Mouse (Mus musculus) thymus, adult 18-20 months (tissue): ENCODE results near the gene Nsun4.
A peak's percentile ranks its signal among the peaks of the same experiment; 100 is the strongest.

Experiments
- DNase-seq, 2 experiments: peaks; one replicate each; pipeline ENCODE4 v3.0.0; 2022; ENCODE audit warnings: mixed read lengths in 2 of 2

Gene Nsun4

DNA sequence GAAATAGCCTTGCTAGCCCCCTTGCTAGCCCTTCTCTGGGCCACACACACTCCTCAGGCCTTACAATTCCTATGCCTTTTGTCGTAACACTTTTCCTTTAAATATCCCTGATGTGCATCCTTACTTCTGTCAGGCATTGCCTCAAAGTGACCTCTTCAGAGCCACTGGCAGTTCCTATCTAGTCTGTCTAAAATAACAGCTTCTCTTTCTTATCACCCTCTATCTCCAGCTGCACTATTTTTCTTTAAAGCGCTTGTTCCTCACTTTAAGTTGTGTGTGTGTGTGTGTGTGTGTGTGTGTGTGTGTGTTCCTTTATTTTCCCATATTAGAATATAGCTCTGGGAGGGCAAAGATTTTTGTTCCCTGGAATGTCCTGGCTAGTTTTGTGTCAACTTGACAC lies 7.1 kb downstream of the Nsun4 start:
- no peak for DNase-seq

DNA sequence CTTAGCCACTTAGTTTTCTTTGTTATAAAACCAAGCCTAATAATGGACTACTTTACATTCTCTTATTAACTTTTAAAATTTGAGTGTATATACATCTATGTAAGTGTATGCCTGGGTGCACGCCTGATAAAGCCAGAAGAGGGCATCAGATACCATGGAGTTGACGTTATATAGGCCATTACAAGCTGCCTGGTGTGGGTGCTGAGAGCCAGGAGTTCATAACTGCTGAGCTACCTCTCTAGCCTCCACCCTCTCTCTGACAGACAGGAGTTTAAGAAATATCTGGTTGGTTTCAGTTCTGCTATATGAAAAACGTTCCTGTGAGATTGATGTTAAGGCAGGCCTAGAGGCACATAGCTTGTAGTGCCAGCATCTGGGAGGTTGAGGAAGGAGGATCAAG lies 11.5 kb downstream of the Nsun4 start:
- no peak for DNase-seq

DNA sequence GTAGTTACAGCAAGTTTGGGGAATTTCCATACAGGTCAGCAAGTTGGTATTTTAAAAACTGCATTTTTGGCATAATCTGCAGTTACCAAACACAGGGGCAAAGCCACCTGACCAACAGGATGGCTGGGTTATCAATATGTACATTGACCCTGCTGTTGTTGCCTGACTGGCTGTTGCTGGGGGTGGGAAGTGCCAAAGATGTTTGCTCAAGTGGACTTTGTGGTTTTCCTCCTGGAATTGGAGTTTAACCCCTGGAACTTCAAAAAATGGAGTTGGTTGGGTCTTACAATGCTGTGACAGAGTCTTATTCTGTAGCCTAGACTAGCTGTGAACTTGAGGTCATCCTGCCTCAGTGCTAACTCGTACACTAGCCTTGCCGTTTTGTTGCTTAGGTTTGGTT lies 13.2 kb downstream of the Nsun4 start:
- no peak for DNase-seq

DNA sequence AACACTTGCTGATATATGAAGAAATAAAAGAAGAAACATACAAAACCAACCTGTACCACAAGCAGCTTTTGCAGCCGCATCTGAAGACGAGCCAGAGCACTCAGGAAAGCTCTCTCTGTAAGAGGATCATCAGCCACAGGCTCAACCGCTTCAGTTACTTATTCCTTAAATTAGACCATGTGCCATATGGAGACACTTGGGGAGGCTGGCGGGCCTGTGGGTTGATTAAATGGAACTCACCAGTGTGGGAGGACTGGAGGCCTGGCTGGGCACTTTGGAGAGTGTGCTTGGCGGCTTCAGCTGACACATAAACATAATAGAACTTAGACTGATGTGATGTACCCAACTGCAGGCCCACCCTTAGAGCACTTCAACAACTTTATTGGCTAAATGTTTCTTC lies 20.3 kb downstream of the Nsun4 start:
- no peak for DNase-seq

DNA sequence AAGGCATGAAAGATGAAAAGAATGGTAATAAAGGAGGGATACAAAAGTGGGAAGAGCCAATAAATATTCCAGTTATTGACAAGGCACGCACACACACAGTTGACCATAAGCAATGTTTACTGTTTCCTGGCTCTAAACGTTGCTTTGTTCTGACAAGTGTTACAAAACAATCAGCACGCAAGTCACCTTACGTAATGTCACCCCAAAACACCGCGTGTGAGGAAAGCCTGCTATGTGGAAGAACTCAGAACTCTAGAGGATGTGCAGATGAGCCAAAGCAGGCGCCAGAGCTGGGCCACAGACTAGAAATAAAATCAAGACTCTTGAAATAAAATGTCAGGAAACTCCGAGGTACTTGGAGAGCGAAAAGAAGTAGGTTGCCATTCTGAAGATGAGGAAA lies 20.8 kb downstream of the Nsun4 start:
- no peak for DNase-seq

DNA sequence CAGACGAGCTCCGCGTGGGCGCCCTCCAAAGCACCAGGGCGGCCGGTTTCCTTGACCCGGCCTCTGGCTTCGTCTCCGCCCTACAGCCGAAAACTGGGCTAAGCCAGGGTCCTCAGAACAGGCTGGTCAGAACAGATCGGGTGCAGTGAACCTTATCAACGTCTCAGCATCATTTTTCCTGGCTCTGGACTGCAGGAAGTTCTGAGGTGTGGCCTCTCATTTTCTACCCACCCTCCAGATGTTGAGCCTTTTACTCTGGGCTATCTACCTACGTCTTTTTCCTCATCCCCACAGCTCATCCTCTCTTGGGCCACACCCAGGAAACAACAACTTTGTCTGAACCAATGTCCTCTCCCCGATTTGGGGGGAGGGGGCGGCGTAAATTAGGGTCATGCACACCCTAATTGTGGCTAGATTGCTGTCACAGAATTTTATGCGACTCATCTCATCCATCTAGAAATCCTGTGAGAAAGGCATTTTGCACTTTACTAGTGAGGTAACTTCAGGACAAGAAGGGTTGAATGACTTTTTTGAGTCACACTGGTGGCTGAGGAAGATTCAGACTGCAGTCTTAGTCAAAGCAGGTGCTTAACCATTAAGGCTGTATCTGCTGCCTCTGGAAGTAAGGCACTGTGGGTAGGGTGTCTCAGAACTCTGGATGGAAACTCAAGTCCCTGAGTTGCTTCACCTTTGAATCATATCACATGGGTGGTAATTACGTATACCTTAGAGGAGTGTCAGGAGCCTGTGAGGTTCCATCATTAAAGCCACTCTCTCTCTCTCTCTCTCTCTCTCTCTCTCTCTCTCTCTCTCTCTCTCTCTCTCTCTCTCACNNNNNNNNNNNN lies 35.6 kb downstream of the Nsun4 start, which contains the start of gene Faah:
Gene Faah, minus strand, starts transcription at position 25 of the 845 bp plus-strand sequence.
- DNase-seq, result peak in 1 of 2 experiments; percentile 9

DNA sequence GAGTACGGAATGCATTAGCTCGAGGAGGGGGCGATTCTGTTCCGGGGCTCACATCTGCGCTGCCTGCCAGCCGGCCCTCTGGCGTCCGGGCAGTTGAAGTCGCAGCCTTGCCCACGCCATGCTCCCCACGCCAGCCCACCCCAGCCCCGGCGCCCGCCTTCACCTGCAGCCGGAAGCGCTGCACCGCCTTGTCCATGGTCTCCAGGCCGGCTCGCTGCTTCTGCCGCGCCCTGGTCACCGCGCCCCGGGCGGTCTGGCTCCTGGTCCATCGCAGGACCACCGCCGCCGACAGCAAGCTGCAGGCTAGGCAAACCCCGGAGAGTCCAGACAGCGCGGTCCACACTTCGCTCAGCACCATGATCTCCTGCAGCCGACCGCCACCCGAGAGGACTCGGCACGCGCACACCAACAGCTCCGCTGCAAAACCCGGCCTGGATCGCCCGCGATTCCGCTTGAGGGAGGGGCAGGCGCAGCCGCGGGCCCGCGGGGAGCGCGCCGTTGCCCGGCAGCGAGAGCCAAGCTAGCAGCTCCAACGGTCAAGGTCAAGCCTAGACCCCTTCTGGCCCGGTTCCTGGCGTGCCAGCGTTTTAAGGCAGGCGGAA lies 36.3 kb downstream of the Nsun4 start:
- peak; percentile 63 to 66 for DNase-seq

DNA sequence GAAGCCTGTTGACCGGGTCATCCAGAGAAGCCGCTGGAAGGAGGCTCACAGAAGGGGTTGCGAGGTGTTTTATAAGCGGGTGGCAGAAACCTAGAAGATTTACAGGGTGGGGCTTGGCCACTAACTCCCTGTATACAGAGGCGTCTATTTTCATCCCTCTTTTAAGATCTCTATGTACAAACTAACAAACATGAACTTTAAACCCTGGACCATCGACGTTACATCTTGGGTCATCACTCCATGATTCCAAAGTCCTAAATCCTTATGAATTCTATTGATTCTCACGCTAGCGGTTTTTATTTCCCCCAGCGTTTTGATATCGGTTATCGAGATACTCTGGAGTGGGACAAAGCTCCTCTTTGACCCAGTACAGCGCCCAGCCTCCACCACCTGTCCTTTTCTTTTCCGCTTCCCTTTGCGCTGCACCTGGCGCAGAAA lies 36.8 kb downstream of the Nsun4 start:
- no peak for DNase-seq

DNA sequence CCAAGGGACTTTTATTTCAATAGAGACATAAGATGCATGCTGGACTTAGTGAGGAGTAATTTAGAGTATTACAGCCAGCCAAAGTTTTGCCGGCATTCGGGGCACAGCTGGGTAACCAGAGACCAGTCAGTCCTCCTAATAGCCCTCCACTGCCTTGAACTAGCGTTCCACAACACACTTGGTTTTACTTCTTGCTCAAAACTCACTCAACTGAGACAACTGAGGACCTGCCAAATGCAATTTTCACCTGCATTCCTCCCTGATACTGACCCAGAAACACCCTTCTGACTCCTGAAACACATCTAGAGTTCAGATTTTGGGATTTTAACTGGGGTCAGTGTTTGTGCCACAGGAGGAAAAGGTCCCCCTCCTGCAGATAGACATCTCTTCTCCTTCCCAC lies 37.3 kb downstream of the Nsun4 start:
- DNase-seq, result no peak

DNA sequence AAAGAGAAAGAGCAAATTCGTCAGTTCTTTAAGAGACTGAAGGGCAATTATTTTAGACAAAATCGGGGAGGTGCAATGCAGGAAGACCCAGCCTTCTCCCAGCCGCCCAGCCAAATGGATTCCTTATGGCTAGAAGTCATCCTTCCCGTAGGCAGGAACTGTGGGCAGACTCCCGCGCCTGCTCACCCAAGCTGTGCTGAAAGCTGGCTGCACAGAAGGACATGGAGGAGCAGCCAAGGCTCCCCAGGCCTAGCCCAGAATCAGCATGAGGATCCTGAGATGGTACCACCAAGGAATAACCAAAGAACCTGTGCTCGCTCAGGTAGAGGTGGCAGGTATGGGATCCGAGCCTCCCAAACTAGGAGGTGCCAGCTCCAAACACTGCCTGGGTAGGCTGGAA lies 37.7 kb downstream of the Nsun4 start:
- no peak for DNase-seq

DNA sequence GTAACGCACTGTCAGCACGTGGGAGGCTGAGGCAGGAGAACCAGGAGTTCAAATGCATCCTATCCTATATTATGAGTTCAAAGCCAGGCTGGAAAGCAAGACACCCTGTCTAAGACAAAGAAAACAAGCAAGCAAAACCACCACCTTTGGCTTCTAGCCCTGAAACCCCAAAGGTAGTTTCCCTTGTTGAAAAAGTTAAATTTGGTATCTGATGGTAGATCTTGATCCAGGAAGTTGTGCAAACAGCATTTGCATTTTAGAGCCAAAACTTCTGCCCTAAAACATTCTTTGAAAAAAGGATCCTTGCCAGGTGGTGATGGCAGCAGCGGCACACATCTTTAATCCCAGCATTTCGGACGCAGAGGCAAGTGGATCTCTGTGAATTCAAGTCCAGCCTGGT lies 38.2 kb downstream of the Nsun4 start:
- DNase-seq, result peak in 1 of 2 experiments; percentile 22

DNA sequence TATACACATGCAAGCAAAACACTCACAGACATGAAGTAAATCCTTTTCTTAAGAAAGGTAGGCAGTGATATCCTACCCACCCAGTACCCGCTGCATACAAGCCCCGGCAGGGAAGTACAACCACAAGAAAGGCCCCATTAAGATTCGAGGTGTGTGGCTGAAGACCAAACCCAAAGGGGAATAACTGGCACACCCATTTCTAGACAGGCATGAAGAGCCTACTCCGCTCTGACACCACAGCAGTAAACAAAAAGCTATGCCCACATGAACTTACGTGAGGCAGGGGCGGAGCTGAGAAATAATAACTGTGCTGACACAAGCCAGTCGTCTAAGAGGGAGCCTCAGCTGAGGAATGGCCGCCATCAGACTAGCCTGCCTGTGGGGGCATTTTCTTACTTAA lies 43.5 kb downstream of the Nsun4 start:
- no peak for DNase-seq

DNA sequence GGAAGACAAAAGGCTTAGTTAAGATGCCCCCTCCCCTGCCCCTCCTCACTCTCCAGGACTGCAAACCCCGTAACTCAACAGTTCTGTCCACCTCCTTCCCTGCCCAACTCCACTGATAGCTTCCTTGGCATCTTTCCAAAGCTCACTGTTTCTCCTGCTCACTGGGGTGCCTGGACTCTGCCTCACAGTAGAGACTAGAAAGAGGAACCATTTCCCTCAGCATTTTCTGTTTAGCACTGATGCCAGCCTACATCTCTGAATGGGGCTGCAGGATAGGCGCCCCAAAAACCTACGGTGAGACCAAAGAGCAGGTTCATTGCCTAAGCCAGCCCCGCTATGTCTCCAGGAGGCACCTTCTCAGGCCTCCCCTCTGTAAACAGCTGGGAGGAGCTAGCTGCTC lies 52.5 kb downstream of the Nsun4 start:
- DNase-seq, result no peak

DNA sequence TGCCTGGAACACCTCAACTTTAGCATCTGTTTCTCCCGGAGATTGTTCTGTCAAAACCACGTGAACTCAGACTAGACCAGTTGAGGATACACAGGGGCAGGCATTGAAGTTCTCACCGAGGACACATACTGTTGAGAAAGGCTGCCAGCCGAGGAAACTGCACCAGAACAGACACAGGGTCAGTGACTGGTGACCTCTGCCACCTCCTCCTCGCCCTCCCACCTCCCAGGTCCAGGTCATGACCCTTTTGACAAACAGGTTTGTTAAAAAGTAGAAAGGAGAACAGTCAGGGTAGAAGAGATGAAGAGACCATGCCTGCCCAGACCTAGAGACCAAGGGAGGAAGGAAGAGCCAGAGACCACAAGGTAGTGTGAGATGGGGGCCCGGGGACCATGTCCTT lies 53.0 kb downstream of the Nsun4 start:
- DNase-seq, result no peak

DNA sequence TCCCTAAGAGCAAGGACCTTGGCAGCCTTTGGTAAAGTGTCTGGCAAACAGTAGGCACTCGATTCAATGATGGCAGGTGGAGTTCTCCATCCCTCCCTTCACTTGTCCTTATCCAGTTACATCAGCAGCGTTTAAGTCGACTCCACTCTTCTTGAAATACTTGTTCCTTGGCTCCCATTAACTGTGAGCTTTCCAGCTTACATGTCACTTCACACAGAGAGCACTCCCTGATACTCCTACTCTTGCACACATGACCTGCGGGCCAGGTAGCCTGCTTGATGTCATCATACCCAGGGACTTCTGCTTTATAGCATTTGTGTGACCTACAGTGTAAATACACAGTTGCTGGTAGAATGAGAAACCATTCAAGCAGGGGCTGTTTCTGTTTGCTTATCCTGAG lies 56.9 kb downstream of the Nsun4 start:
- DNase-seq, result no peak

DNA sequence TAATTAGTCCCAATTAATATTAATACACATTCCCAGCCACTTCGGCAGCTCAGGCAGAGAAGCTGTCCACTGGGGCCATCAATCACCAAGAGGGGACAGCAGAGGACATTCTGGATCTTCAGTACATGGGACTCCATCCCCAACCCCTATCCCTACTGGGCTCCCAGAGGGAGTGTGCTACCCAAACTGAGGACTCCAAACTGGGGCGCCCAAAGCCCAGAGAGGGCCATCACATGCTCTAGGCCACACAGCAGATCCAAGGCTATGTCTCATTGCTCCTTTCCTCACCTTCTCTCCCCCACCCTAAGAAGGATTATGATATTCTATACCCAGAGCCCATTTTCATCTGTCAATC lies 58.3 kb downstream of the Nsun4 start:
- DNase-seq, result no peak

DNA sequence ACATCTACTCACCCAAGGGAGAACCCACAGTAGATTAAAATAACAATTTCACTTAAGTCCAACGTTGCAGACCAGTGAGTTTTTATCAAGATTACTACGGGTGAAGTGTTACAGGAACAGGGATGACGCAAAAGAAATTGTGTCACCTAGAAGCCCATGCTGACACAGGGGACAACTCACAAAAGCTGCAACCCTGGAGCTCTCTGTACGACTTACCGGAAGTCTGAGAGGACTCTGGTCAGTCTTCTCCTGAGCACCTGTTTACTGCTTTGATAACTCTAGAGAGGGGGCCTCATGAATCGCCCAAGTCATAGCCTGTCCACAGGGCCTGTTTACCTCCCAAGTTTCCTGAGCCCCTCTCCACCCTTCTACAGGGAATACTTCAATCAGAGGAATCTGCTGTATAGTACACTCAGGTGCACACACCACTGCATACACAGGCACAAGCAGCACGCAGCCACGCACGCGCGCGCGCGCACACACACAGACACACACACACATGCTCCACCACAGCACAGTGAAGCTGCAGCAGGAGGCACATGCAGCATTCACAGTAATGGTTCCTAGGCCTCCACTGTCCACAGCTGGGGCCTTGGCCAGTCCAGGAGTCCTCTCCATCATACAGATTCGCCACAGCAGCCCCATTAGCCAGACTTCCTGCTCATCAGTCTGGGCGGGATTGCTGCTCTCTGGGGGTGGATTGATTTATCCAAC lies 58.9 kb downstream of the Nsun4 start:
- no peak for DNase-seq

DNA sequence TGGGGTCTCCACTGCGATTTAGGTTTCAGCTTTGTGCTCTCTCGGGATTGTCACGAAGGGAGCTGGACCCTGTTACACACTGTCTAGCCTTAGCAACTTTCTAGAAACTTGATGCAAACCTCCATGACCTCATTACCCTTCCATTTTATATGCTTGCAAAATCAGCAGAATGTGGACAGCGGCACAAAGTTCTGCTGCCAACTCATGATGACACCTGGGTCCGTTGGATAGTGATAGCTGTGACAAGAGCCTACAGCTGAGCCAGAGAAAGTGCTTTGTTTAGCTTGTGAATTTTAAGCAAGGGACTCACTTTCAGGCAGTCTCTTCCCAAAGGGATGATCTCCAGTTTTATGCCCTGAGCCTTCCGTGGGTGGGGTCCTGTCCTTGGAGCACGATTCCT lies 64.3 kb downstream of the Nsun4 start:
- no peak for DNase-seq

DNA sequence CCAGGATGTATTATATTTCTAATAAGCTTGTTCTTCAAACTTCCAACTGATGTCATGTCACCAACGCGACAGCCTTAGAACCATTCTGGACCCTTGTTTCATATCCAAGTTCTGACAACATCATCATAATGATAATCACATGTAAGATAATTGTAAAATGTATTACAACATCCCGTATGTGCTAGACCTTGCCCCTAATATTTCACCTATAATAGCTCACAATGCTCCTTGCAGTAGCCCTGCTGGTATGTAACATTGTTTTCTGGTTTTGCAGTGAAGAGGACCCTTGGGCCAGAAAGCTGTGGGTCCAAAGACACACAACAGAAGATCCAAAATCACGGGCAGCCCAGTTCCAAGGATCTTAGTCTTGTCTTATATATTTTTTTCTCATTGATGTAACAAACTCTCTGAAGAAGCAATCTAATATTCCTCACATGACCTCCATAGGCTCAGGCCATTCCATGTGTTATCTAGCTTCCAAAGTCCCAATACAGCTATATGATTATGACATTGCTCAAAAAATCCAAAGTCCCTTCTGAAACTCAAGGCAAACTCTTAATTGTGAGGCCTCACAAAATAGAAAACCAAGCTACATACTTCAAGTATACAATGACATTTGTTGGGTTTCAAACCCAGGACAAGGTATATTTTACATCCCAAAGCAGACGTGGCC lies 65.7 kb downstream of the Nsun4 start:
- DNase-seq, result no peak

DNA sequence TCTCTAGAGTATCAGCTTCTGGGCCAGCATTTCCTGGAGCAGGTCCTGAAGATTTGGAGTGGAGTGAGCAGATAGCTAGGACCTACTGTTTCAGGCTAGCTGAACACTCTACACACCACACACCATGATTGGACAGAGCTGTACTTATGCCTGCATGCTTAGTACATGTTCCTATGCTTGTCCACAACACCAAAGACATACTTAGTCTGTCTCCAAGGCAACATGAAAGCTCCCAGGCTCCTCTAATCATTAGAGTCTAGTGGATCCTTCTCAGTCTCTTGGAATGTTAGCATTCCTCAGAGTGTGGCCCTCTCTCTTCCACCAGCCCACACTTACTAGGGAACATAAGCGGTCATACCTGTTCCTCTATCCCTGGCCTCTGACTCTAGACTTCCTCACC lies 66.2 kb downstream of the Nsun4 start:
- DNase-seq, result no peak

DNA sequence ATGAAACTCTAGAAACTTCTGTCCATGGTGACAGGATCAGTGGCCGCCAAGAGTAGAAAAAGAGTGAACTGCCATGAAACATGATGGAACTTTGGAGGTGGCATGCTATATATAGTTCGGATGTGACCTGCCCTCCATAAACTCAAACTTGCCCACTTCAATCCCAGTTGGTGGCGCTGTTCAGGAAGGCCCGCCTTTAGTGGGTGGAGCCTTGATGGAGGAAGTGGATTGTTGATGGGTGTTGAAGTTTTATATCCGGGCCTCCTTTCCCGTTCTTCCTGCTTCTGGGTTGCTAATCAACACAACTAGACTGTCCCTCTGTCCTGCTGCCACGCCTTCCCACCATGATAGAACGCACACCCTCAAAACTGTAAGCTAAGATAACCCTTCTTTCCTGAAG lies 68.7 kb downstream of the Nsun4 start:
- no peak for DNase-seq

DNA sequence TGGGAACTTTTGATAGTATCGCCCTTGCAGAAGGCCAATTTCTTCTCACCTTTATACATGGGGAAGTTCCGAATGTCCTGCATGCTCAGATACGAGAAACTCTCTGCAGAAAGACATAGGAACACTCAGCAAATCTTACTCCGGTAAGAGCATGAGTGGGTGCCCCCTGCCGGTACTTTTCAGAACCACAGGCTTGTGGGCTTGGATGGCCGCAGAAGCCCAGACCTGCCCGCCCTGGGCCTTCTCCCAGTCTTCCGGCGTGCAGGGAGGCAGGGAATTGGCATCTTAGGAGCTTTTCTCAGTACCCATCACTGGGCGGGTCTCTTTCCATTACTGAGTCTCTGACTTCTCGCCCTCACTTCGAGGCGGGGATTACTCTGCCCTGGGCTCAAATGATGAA lies 69.6 kb downstream of the Nsun4 start:
- DNase-seq, result peak; percentile 23 to 24
